Mouse (Mus musculus) limb, embryonic 14.5 days (tissue): ENCODE results near the gene Prkcsh. TPM values are rescaled to one million over a fixed set of nuclear protein-coding genes. Genes with fewer than 3 reads are reported as not detected.

ENCODE experiments used
- ATAC-seq: fragments of 200-750 bp; cut with Nextera tagmentation; 2 replicates; pipeline ENCODE4 v1.8.0; 2017; ENCODE audit warnings: low read depth, moderate number of reproducible peaks, moderate TSS enrichment; ENCODE audit not compliant: low FRiP score
- DNase-seq: peaks from one replicate; pipeline ENCODE4 v3.0.0-alpha.2; 2015; ENCODE audit warnings: low spot score
- H3K27ac ChIP-seq: fragments of 300-500 bp; sonication (generic); replicated peaks from 2 replicates; pipeline ENCODE4 v1.5.1; 2014; ENCODE audit warnings: low read depth, mild to moderate bottlenecking, low read length, moderate library complexity, mixed read lengths
- H3K27me3 ChIP-seq: fragments of 300-500 bp; sonication (generic); 2 replicates; pipeline ENCODE4 v1.6.1; 2014; ENCODE audit warnings: low read length, mixed read lengths; ENCODE audit not compliant: control insufficient read depth, insufficient read depth
- H3K36me3 ChIP-seq: fragments of 300-500 bp; sonication (generic); 2 replicates; pipeline ENCODE4 v1.6.1; 2014; ENCODE audit warnings: mild to moderate bottlenecking, low read length, moderate library complexity, mixed read lengths; ENCODE audit not compliant: control insufficient read depth, insufficient read depth
- H3K4me1 ChIP-seq: fragments of 300-500 bp; sonication (generic); 2 replicates; pipeline ENCODE4 v1.6.1; 2014; ENCODE audit warnings: antibody characterized with exemption, low read length, mixed read lengths; ENCODE audit not compliant: control insufficient read depth, insufficient read depth
- H3K4me2 ChIP-seq: fragments of 300-500 bp; sonication (generic); replicated peaks from 2 replicates; pipeline ENCODE4 v1.6.1; 2014; ENCODE audit warnings: low read depth, mild to moderate bottlenecking, low read length, moderate library complexity; ENCODE audit not compliant: severe bottlenecking
- H3K4me3 ChIP-seq: fragments of 300-500 bp; sonication (generic); replicated peaks from 2 replicates; pipeline ENCODE4 v1.5.1; 2014; ENCODE audit warnings: low read length
- H3K9ac ChIP-seq: fragments of 300-500 bp; sonication (generic); 2 replicates; pipeline ENCODE4 v1.6.1; 2014; ENCODE audit warnings: mild to moderate bottlenecking, low read depth, low read length, moderate library complexity; ENCODE audit not compliant: severe bottlenecking
- H3K9me3 ChIP-seq: fragments of 300-500 bp; sonication (generic); 2 replicates; pipeline ENCODE4 v1.6.1; 2016; ENCODE audit warnings: low read length; ENCODE audit not compliant: control insufficient read depth
- POLR2A ChIP-seq: fragments of 200-500 bp; IDR thresholded peaks from 2 replicates; pipeline ENCODE4 v1.8.0; 2012; ENCODE audit warnings: inconsistent platforms, mild to moderate bottlenecking, moderate library complexity, borderline replicate concordance; ENCODE audit not compliant: insufficient read depth, insufficient read length; ENCODE audit errors: extremely low read depth
- WGBS: fragments of 180-500 bp; shearing (Covaris S2); extraction: QIAGEN DNeasy Blood & Tissue Kit; methylation state at CpG from one replicate; pipeline ENCODE4 v1.1.7; 2014; 5-methylcytosine and 5-hydroxymethylcytosine counted together
- polyA plus RNA-seq, 2 experiments: library from polyadenylated mRNA; depleted of rRNA in 1 of 2; stranded (reverse) in 1 of 2; unstranded in 1 of 2; fragments of >200 nt; fragmentation: Nextera tagmentation in 1 of 2; extraction: Ambion mirVana in 1 of 2; gene quantifications; 2 replicates each; pipeline versions ENCODE4 v1.2.1 to v1.2.3; 2012 to 2014

The Prkcsh gene
- polyA plus RNA-seq, 2 experiments = 89.0 to 156 TPM

DNA sequence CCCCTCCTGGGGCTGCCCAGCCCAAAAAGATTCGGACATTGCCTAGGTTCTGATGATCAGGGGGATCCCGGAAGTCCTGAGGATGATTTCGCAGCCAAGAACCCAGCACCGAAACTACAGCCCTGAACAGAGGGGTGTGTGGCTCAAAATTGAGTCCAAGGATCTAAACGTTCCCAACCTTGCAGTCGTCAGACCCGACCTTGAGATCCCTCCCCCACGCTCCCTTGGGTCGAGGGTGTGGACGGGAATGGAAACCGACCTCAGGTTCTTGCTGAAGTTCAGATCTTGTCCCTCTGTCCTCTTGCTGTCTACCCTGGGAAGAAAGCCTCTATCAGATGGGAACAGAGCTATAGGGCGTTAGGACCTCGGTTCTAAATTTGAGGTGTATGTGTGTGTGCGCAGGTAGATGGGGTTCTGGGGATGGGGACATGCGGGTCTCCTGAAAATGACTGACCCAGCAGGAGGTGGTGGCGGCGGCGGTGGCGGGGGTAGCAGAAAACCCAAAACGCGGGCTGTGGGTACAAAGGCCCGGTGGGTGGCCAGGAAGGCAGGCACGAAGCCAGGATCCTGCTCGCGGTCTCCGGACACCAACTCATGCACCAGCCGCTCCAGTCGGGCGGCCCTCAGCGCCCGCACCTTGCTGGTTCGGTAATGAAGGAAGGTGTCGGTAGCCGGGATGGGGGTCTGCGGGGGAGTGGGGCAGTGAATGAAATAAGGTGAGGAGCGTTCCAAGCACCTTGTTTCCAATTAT, 14.8 kb upstream of the Prkcsh start:
- H3K4me3 ChIP-seq = peak overlapping the region; percentile 38; the same call in 1 of the 2 replicates
- DNase-seq (no peak), ATAC-seq (no peak)
- peak overlapping the region; percentile 66 for H3K4me2 ChIP-seq
- H3K27ac ChIP-seq = no peak overlapping the region
- peaks cover 9% of the 10 kb centered on the region for H3K4me1 ChIP-seq
- no peak for TF ChIP-seq POLR2A
- no peak overlapping the region for H3K9ac ChIP-seq
- H3K27me3 ChIP-seq = peaks cover 61% of the 10 kb centered on the region
- no peaks in the 10 kb centered on the region for H3K36me3 ChIP-seq
- H3K9me3 ChIP-seq = no peaks in the 10 kb centered on the region
- WGBS = 7% methylated on average over 34 of the region's 36 CpGs

DNA sequence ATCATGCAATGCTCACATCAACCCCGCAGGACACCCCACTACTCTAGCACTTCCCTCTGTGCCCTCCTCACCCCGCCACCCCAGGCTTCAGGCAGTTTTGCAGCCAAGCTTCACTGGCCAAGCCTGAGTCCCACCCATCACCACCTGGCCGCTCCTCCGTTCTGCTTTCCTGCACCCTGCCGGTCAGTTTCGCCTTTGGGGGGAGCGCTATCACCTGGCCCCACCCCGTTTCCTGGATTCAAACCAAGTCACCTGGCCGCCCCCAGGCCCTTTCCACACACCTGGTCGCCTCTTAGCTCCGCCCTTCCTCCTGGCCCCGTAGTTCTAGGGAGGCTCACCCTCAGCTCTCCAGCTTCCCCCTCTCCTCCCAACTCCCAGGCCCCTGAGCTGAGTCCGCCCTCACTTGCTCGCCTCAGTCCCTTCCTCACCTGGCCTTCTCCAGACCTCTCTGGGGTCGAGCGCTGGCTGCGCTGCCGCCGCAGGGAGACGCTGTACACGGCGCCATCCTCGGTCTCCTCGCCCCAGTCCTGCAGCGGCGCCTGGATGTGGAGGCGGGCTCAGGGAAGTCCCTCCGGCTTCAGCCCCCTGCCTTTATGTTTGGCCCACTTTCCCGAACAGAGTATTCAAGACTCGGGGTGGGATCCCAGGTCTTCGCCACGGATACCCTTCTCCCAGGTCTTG, 14.0 kb upstream of the Prkcsh start:
- Histone ChIP-seq H3K4me3 (peak overlapping the region; percentile 38), H3K4me1 (peaks cover 9% of the 10 kb centered on the region), H3K27me3 (peaks cover 61% of the 10 kb centered on the region), H3K36me3 (no peaks in the 10 kb centered on the region), H3K9me3 (no peaks in the 10 kb centered on the region), H3K4me2 (peak overlapping the region; percentile 66), H3K9ac (peak overlapping the region; percentile 45; the same call in 1 of the 2 replicates), H3K27ac (no peak overlapping the region)
- under 1% methylated on average over 32 of the region's 32 CpGs for WGBS
- no peak for ATAC-seq
- no peak for TF ChIP-seq POLR2A
- no peak for DNase-seq

DNA sequence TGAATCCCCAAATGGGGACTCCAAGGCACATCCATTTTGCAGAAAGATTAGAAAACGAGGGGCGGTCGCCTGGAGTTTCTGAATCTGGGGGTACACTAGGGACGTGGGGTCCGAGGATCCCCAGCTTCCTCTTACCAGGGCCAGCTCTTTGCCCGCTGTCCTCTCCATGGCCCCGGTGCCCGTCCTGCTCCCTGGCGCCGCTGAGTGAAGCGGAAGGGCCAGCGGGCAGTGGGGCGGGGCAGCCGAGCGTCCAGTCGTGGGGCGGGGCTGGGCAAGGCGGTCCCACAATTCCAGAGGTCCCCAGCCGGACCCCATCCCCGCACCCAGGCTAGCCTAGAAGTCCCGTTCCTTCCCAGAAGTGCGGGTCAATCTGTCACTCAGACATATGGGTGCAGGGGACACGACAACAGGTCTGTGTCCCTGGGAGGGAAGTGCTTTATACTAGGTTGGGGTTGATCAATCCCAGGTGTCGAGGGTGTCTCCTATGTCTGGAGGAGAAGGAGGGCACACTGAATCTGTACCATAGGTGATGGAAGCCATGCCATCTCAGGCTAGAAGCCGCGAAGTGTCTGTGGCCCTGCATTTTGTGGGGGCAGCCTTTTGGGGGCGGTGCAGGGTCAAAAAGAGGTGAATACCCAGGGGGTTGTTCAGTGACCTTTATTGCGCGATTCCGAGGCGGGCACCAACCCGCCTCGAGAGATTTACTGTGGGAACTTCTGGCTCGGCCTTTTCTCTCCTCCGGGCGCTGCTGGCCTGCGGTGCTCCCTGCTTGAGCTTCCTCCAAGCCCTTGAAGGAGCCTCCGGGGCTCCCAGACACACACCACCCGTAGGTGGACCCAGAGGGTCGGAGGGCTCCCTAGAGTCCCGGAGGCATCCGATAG, 13.1 kb upstream of the Prkcsh start, which contains the start of gene Rgl3:
Gene Rgl3 (minus strand): TSS at position 217 of the 881 bp plus-strand sequence.
- ATAC-seq = no peak
- H3K9ac ChIP-seq = peak within 1 kb of the TSS; percentile 45; the same call in 1 of the 2 replicates
- no peak for DNase-seq
- H3K9me3 ChIP-seq = no peaks in the 10 kb centered on the region
- no peak within 1 kb of the TSS for H3K27ac ChIP-seq
- peak within 1 kb of the TSS; percentile 66 for H3K4me2 ChIP-seq
- H3K4me3 ChIP-seq = peak within 1 kb of the TSS; percentile 38
- peaks cover 9% of the 10 kb centered on the region for H3K4me1 ChIP-seq
- 1% methylated on average over 39 of the region's 42 CpGs for WGBS
- peaks cover 61% of the 10 kb centered on the region for H3K27me3 ChIP-seq
- no peak for TF ChIP-seq POLR2A
- no peaks in the 10 kb centered on the region for H3K36me3 ChIP-seq

DNA sequence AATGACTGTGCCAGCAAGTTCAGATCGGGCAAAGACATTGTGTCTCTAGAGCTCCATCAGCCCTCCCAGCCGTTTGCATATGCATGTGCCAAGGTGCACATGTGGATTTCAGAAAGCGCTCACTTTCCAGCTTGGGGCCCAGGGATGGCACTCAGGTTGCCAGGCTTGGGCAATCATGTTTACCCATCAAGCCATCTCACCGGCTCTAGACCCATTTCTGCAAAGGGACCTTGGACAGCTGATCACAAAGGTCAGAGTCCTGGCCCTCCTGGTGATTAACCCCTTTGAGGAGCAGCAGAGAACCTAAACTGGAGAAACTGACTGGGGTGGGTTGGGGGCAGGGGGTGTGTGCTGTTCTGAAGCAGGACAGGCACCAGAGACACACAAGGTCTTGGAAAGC, 10.4 kb upstream of the Prkcsh start:
- TF ChIP-seq POLR2A = no peak
- DNase-seq = no peak
- peaks cover 51% of the 10 kb centered on the region for H3K27me3 ChIP-seq

More for the DNA sequence above, 10.4 kb upstream of the Prkcsh start:
- H3K4me2 ChIP-seq = no peak overlapping the region
- H3K9me3 ChIP-seq = no peaks in the 10 kb centered on the region
- 76% methylated on average over 4 of the region's 4 CpGs for WGBS
- ATAC-seq = no peak
- H3K9ac ChIP-seq = no peak overlapping the region
- H3K36me3 ChIP-seq = no peaks in the 10 kb centered on the region
- peaks cover 9% of the 10 kb centered on the region for H3K4me1 ChIP-seq
- no peak overlapping the region for H3K4me3 ChIP-seq
- H3K27ac ChIP-seq = no peak overlapping the region
